Comparison of ENCODE assay signal across 9 mouse cellular contexts in the genomic region with DNA sequence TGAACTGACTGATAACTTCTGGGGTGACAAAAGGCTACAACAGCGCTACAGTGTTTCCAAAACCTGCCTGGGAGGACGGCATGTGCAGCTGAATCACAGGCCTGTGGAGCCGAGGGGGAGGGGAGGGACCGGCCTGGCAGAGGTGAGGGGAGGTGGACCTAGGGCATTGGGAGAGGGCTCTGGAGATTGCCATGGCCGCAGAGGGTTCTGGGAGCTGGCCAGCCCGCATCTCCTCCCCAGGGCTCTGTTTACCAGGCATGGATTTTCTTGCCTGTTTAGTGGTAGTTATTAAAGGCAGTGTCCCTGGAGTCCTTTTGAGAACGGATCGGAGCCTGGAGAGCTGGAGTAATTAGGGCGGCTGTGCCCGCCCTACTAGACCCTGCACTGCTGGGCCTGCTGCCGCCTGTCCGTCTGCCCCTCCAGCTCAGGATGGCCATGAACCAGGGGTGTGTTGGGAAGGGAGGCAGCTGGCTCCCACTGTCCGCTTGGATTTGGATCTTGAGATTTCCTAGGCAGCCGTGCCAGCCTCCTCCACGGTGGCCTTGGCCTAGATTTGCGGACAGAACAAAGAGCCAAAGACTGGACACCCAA. TPM values are rescaled to one million over a fixed set of nuclear protein-coding genes. Genes with fewer than 3 reads are reported as not detected.
A peak's percentile ranks its signal among the peaks of the same experiment; 100 is the strongest.
DNase-seq lines count a peak whose midpoint lies in the region; ATAC-seq and TF ChIP-seq lines count a peak whose summit lies in the region.
"Had no signal": no experiment of that assay in that cellular context is flagged by ENCODE, and none has a peak within 500 bp of the region (broad histone marks: within the 10 kb centered on the region; RNA-seq: fewer than 3 reads in every experiment).

No protein-coding gene starts in this region.

- ATAC-seq in embryonic facial prominence, embryonic 13.5 days (ENCODE audit: insufficient number of reproducible peaks, insufficient read depth, low FRiP score, low TSS enrichment, low read depth): no peak
- ATAC-seq in midbrain, embryonic 14.5 days (ENCODE audit: low FRiP score, low TSS enrichment): 0 out of 2 replicates have a peak, but pooled peaks have one; percentile 16

- intact Hi-C loops in left cerebral cortex, adult 2 months (cut with DNase I): no loop called here

- peak in 1 of 2 experiments; percentile 56 for DNase-seq in left cerebral cortex, adult 2 months (ENCODE audit: extremely low spot score in 1 of 2, low spot score in 2 of 2)
- DNase-seq in left cerebral cortex, adult 11 months (ENCODE audit: low spot score): no peak
- DNase-seq in adrenal gland, adult 8-10 months: peak; percentile 68
- DNase-seq in midbrain, embryonic 14.5 days: peak; percentile 48
- no peak for DNase-seq in spleen, adult 12 weeks (ENCODE audit: low spot score)
- no peak for DNase-seq in urinary bladder, adult 2 months (ENCODE audit: low spot score)
- DNase-seq in embryo, embryonic 11 days: no peak

- H3K4me2 ChIP-seq in embryonic facial prominence, embryonic 13.5 days: no peak overlapping the region
- H3K4me2 ChIP-seq in midbrain, embryonic 14.5 days (ENCODE audit: low read length): no peak overlapping the region

- no peak overlapping the region for H3K4me3 ChIP-seq in left cerebral cortex, adult 2 months
- no peak overlapping the region for H3K4me3 ChIP-seq in embryonic facial prominence, embryonic 13.5 days
- no peak overlapping the region for H3K4me3 ChIP-seq in midbrain, embryonic 14.5 days (replicated peaks; ENCODE audit: low read depth, low read length)

- TF ChIP-seq CTCF in left cerebral cortex, adult 2 months (IDR thresholded peaks at IDR 0.05): no peak

- peaks cover 19% of the 10 kb centered on the region; the same call in 1 of the 2 replicates for H3K4me1 ChIP-seq in embryonic facial prominence, embryonic 13.5 days
- peaks cover 12% of the 10 kb centered on the region for H3K4me1 ChIP-seq in midbrain, embryonic 14.5 days (ENCODE audit: control insufficient read depth, insufficient read depth, low read length)

- H3K36me3 ChIP-seq in embryonic facial prominence, embryonic 13.5 days: peaks cover 6% of the 10 kb centered on the region; the same call in 1 of the 2 replicates
- peaks cover 9% of the 10 kb centered on the region for H3K36me3 ChIP-seq in midbrain, embryonic 14.5 days (ENCODE audit: control insufficient read depth, insufficient read depth, low read length)

- WGBS in embryonic facial prominence, embryonic 13.5 days: 47% methylated on average over 16 of the region's 16 CpGs
- WGBS in midbrain, embryonic 14.5 days: 30% methylated on average over 16 of the region's 16 CpGs

- H3K27ac ChIP-seq in left cerebral cortex, adult 2 months: peak overlapping the region; percentile 50; the same call in 1 of the 2 replicates
- no peak overlapping the region for H3K27ac ChIP-seq in embryonic facial prominence, embryonic 13.5 days
- H3K27ac ChIP-seq in midbrain, embryonic 14.5 days (replicated peaks; ENCODE audit: low read depth, low read length): peak overlapping the region; percentile 49

- H3K9me3 ChIP-seq in embryonic facial prominence, embryonic 13.5 days: no peaks in the 10 kb centered on the region
- no peaks in the 10 kb centered on the region for H3K9me3 ChIP-seq in midbrain, embryonic 14.5 days (ENCODE audit: control insufficient read depth, low read length)

- H3K9ac ChIP-seq in embryonic facial prominence, embryonic 13.5 days: peak overlapping the region; percentile 4; the same call in 1 of the 2 replicates
- 0 out of 2 replicates have a peak overlapping the region, but pooled peaks have one; percentile 9 for H3K9ac ChIP-seq in midbrain, embryonic 14.5 days (replicated peaks; ENCODE audit: low read length)

- H3K27me3 ChIP-seq in embryonic facial prominence, embryonic 13.5 days: peaks cover 73% of the 10 kb centered on the region
- H3K27me3 ChIP-seq in midbrain, embryonic 14.5 days (ENCODE audit: control insufficient read depth, insufficient read depth, low read length): peaks cover 24% of the 10 kb centered on the region
- H3K27me3 ChIP-seq: CH12.LX had no signal

RNA-seq across cellular contexts. Expression of a gene that starts 12.8 kb away (rescaled TPM):
- 10 to 100 TPM; 74.5 to 76.9 TPM for total RNA-seq in left cerebral cortex, adult 2 months (2021)
- 10 to 100 TPM; 16.6 to 17.8 (median 17.3) TPM for total RNA-seq in adrenal gland, adult 8-10 months (2022)
- 6.2 and 7.2 TPM in 2 replicates for polyA plus RNA-seq in embryonic facial prominence, embryonic 13.5 days (2015; fragmentation: Nextera tagmentation; extraction: Ambion mirVana)
- polyA plus RNA-seq in midbrain, embryonic 14.5 days (2014; fragmentation: Nextera tagmentation; extraction: Ambion mirVana): 50.0 and 61.4 TPM in 2 replicates
- polyA plus RNA-seq in urinary bladder, adult 2 months (2012; rRNA removed): 6.6 and 12.5 TPM in 2 replicates

RNA-seq across cellular contexts. Expression of a gene that starts 50.3 kb away (rescaled TPM):
- 10 to 100 TPM; 85.3 TPM for total RNA-seq in left cerebral cortex, adult 2 months (2021)
- 10 to 100 TPM in 3 of 4 experiments, 1 to 10 TPM in 1; 7.0 to 15.2 (median 12.2) TPM for total RNA-seq in adrenal gland, adult 8-10 months (2022)
- 0.32 TPM in 1 of 2 replicates, not detected in the other for polyA plus RNA-seq in embryonic facial prominence, embryonic 13.5 days (2015; fragmentation: Nextera tagmentation; extraction: Ambion mirVana)
- polyA plus RNA-seq in midbrain, embryonic 14.5 days (2014; fragmentation: Nextera tagmentation; extraction: Ambion mirVana): 0.84 and 1.3 TPM in 2 replicates
- polyA plus RNA-seq in urinary bladder, adult 2 months (2012; rRNA removed): 0.81 and 1.3 TPM in 2 replicates

RNA-seq across cellular contexts. Expression of a gene that starts 50.8 kb away (rescaled TPM):
- under 1 TPM in 1 of 2 experiments, not detected in 1; 0.14 TPM for total RNA-seq in left cerebral cortex, adult 2 months (2021)
- under 1 TPM; 0.63 to 0.89 (median 0.66) TPM for total RNA-seq in adrenal gland, adult 8-10 months (2022)
- 0.21 and 0.38 TPM in 2 replicates for polyA plus RNA-seq in embryonic facial prominence, embryonic 13.5 days (2015; fragmentation: Nextera tagmentation; extraction: Ambion mirVana)
- polyA plus RNA-seq in midbrain, embryonic 14.5 days (2014; fragmentation: Nextera tagmentation; extraction: Ambion mirVana): 0.43 TPM in 1 of 2 replicates, not detected in the other
- 8.3 and 9.0 TPM in 2 replicates for polyA plus RNA-seq in urinary bladder, adult 2 months (2012; rRNA removed)
- total RNA-seq: CH12.LX had no signal

Comparison
In these comparisons a context has a peak if more than half of its experiments do, and no peak if none do; other contexts are left out.
1. DNase-seq: peak in adrenal gland, adult 8-10 months (single experiment) and midbrain, embryonic 14.5 days (single experiment); none in left cerebral cortex, adult 11 months (single experiment), spleen, adult 12 weeks (single experiment), urinary bladder, adult 2 months (single experiment) and embryo, embryonic 11 days (single experiment).